Mouse (Mus musculus) left cerebral cortex, postnatal 10 days (tissue): Measurements from ENCODE around the gene Lrrc49. TPM values are rescaled to one million over a fixed set of nuclear protein-coding genes. Genes with fewer than 3 reads are reported as not detected.

ENCODE experiments used
- DNase-seq, 2 experiments: peaks; one replicate each; pipeline ENCODE4 v3.0.0; 2021 to 2022; ENCODE audit warnings: low spot score in 2 of 2, mixed read lengths in 1 of 2; ENCODE audit errors: extremely low spot score in 1 of 2
- intact Hi-C: fragments of 180-260 bp; cut with DNase I; formaldehyde crosslinking; loops from one replicate; pipeline ENCODE4 v1.15.1; 2025
- total RNA-seq, 2 experiments: library from RNA; stranded (reverse); gene quantifications; 2 replicates each; pipeline ENCODE4 v1.2.3; 2021

Lrrc49 gene
- total RNA-seq, 2 experiments from 2014 or later = 71.6 to 71.7 TPM

DNA sequence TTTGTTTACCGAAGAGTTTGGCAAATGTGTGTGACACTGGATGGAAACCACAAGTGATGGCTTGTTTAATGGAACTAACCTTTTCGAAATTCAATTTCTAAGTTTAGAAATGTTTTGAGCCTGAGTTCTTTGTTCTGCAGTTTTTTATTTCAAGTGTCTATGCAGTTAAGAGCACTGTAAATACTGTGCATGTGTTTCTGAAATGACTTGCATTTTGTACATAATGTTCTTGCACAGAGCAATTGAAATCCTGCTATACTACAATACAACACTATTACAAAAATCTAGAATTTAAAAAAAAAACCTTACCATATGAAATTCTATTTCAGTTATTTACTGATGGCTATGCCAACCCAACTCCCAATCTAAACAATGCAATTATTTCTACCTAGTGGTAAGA, 75.7 kb downstream of the Lrrc49 start:
- DNase-seq = no peak
- intact Hi-C loops = loop anchor here (5.0 kb wide), 1 partner anchor 55 kb away; no protein-coding TSS in a partner anchor

DNA sequence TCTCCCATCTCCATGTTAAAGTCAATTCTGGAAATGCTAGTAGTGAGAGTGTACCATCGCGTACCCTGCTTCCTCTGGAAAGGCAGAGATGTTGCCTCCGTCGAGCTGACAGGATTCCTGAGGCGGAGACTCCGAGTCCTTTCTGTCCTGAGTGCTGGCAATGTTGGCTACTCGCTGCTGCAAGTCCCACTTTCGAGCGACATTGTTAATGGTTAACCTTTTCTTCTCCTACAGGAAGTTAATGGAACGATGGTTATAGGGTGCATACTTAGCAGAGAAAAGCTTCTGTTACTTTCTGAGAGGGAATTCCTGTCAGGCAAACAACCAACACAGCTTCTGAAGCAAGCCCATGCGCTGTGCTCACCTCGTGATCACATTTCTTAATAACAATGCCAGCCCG, 77.8 kb downstream of the Lrrc49 start:
- DNase-seq = no peak
- intact Hi-C loops = loop anchor here (5.0 kb wide), 1 partner anchor 57 kb away; no protein-coding TSS in a partner anchor

DNA sequence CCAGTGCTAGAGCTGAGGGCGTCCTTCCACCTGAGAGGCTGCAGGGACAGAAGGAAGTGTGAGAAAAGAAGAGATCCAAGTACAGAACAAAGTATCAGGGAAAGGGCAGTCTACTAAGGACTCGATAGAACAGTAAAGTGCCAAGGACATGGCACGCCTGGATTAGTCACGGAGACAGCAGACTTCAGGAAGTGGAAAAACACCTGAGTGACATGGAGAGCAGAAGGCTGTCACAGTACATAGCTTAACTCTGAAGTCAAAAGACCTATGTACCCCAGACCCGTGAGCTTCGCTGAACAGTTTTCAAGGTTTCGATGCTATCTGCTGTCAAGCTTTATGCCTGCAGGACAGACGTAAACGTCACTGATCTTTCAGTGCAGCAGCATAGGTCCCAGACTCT, 79.1 kb downstream of the Lrrc49 start:
- intact Hi-C loops = loop anchor here (10.0 kb wide), 1 partner anchor 136 kb away; no protein-coding TSS in a partner anchor
- DNase-seq = no peak

DNA sequence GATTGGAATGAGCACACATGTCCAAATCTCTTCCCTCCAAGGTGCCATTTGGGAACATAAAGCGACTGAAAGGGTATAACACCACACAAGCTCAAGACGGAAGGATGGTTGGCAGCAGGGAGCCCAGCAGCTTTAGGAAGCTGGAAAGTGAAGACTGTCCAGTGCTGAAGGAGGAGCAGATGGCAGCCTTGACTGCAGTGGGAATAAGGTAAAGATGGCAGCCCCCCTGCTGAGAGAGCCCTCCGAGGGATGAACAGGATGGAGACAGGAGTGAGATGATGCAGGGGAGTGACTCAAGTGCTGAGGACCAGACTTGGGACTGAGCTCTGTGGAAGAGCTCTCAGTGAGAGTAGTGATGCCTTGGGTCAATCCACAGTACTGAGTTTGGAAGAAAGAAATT, 79.9 kb downstream of the Lrrc49 start:
- DNase-seq = no peak
- intact Hi-C loops = loop anchor here (10.0 kb wide), 1 partner anchor 137 kb away; no protein-coding TSS in a partner anchor

DNA sequence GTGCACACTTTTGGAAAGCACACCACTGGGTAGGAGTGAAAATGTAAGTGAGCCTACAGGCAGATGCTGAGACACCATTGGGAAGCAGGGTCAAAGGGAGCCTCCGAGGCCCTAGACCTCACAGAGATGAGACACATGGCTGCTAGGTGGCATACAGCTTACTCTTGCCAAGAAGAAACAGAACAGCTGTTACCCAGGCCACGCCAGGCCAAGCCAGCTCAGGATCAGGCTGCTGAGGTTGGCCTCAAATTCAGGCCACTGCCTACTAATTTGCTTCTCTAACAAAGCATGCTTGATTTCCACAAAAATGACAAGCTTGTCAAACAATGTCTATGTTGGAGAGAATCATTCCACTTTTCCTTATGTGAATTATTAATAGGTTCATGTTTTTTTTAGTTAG, 83.0 kb downstream of the Lrrc49 start:
- intact Hi-C loops = loop anchor here (5.0 to 10.0 kb wide), 2 partner anchors 82 to 140 kb away; partner anchors contain the start of gene Lrrc49
- no peak for DNase-seq

DNA sequence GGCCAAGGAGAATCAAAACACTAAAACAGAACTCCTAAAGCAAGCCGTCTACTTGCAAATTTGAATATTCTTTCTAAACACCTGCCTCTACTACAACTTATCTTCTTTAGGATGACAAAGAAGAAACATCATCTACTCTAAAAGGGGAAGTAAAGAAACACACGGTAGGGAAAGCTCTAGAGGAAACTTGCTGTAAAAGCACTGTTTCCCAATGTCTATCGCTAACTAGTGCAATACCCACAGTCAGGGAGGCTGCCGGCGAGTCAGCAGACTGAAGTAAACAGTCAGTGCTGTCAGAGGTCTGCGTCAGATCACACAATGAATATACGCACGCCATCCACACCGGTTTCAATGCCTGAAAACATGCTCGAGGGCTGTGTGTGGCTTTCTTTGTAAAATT, 86.0 kb downstream of the Lrrc49 start:
- intact Hi-C loops = loop anchor here (5.0 to 10.0 kb wide), 2 partner anchors 85 to 143 kb away; partner anchors contain the start of gene Lrrc49
- DNase-seq = no peak

DNA sequence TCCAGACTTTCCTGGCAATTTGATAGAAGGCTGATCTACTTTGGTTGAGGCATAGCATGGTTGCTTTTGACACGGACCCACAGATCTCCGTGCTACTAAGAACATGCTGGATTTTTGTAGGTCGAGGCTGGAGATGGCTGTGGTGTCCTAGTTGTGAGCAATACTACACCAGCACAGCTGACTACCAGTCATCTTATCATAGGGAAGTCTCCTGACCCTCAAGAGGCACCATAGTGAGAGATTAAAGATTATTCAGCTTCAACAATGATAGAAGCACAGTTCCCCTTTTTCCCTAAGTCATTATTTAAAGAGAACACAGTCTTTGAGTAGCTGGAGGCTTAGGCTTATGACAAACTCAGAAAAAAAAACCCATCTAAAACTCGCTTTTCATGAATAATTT, 87.7 kb downstream of the Lrrc49 start:
- intact Hi-C loops = loop anchor here (5.0 to 10.0 kb wide), 2 partner anchors 87 to 145 kb away; partner anchors contain the start of gene Lrrc49
- DNase-seq = no peak

DNA sequence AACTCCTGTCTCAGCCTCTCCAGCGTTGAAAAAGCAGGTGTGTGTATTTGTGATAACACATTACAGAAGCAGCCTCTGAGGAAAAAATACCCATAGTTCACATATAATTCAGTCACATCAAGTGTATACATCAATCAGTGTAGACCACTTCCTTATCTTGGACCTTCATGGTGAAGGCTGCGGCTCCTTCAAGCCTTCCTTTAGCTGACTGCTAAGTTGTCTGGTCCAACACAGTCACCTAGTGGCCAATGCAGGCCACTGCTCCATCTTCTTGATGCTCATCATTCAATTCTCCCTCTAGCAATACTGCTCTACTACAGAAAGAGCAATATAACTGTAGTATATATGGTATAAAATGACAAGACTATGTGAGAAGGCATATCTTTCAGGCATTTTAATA, 88.5 kb downstream of the Lrrc49 start:
- intact Hi-C loops = loop anchor here (5.0 to 10.0 kb wide), 2 partner anchors 352 to 605 kb away; no protein-coding TSS in a partner anchor
- peak in 1 of 2 experiments; percentile 57 for DNase-seq

DNA sequence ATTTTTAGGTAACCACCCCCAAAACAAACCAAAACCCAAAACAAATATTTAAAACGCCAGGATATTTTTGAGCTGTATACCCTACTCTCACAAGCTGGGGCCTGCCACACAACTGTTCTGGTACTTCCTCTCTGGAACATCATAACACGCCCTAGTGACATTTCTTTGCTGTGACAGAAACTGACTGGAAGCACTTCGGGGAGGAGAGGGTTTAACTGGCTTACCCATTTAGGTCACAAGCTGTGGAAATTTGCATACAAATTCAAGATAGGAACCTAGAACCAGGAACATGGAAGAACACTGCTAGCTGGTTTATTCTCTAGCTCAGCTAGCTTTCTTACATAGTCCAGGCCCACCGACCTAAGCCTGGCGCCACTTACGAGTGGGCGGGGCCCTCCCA, 92.6 kb downstream of the Lrrc49 start:
- intact Hi-C loops = loop anchor here (5.0 to 10.0 kb wide), 2 partner anchors 348 to 601 kb away; no protein-coding TSS in a partner anchor
- no peak for DNase-seq

DNA sequence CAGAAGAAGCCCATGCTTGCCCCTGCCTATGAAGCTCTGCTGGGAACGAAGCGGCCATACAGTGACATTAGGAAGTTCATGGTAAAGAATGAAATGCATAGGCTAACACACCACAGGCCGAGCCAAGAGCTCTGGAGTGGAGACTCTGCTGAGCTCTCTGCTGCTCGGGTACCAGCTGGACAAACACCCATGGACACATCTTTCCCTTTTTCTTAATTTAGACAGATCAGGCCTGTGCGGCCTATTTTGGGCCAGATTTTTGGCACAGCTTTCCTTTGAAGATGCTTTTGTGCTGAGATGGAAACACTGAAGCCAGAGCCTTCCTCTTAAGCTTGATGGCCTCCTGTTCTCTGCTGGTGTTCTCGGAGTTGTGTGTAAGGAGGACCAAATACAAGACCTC, 95.0 kb downstream of the Lrrc49 start:
- intact Hi-C loops = loop anchor here (10.0 kb wide), 1 partner anchor 598 kb away; no protein-coding TSS in a partner anchor
- DNase-seq = peak in 1 of 2 experiments; percentile 40

DNA sequence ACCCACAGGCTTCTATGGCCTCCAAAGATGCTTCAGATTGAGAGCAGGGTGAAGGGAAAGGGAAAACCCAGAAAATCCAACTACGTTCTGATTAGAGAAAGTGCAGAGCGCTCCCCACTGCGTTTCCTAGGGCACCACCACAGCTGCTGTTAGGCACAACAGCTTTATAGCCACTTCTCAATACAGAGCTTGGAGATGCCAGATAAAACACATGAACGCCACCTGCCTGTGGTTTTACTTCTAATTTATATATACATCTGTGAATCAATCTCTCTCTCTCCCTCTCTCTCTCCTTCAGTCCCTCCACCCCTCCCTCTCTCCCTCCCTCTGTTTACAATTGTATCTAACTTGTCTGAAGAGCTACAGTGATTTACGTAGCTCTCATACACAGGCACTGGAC, 95.6 kb downstream of the Lrrc49 start:
- intact Hi-C loops = loop anchor here (10.0 kb wide), 1 partner anchor 598 kb away; no protein-coding TSS in a partner anchor
- DNase-seq = no peak

DNA sequence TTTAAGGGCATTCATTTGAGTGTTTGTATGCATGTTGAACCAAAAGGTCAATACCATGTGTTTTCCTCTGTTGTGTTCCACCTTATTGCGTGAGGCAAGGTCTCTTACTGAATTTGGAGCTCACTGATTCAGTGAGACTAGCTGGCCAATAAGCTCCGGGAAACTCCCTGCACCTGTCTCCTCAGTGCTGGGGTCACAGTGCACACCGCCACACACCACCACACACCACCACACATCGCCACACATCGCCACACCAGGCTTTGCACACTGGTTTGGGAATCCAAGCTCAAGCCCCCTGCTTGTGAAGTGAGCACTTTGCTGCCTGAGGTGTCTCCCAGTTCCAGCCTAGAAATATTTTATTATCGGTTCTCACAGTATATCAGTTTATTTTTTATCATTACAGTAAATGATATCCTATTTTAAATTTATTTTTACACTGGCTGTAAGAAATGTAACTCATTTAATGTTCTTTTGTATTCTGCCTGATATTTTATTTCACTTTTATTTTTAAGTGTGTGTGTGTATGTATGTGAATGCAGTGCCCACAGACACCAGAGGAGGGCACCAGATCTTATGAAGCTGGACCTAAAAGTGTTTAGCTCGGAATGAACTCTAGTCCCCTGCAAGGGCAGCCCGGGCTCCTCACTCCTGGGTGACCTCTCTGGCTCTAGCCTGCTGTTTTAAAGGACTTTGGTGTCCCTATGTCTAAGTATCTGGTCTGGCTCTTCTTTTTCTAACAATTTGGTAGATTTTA, 96.9 kb downstream of the Lrrc49 start:
- no peak for DNase-seq
- intact Hi-C loops = loop anchor here (10.0 kb wide), 1 partner anchor 596 kb away; no protein-coding TSS in a partner anchor

DNA sequence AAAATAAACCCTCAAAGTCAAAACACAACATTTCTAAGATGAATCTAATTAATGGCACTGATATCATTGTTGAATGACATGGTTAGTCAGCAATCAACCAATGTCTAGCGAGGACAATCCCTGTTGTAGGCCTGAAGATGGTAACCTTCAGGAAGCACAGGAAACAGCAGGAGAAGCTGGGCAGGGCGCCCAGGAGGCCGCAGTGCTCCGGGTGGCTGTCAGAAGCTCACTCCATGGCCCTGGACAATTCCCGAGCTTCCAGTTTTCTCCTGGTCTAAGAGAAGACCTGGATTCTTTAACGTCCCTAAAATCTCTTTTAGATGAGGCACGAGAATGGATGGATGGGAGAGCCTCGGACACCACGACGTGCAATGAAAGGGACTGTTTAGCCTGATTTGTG, 99.0 kb downstream of the Lrrc49 start:
- no peak for DNase-seq
- intact Hi-C loops = no loop called here

DNA sequence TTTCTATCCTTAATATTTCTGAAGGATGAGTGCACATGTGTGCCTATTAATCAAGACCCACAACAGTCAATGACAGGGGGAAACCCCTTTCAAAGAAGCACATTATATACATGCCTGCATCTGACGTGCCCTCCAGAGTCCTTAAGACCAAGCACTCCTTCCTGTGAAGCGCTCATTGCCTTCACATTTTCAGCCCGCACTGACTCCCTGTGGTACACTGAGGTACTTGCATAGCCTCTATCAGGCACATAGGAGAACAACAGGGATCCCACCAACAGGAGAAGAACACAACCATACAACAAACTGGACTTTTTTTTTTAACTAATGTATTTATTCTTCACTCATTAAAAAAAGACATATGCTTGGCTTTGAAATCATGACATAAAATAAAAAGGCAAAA, 101.0 kb downstream of the Lrrc49 start:
- intact Hi-C loops = no loop called here
- DNase-seq = no peak

DNA sequence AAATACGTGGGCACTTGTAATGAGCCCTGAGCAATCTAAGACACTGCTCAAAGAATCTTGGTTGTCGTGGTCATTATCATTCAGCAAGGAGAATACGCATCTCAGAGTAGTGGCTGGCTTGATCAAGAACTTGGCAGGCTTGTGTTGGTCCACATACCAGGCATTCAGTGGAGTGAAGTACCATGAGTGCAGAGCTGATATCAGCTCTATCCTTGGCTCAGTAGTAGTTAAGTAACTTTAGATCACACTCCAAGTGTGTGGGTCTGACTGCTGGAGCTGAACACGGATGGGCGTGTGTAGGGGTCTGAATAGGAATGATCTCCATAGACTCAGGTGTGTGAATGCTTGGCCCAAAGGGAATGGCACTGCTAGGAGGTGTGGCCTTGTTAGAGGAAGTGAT, 102.8 kb downstream of the Lrrc49 start:
- DNase-seq = no peak
- intact Hi-C loops = no loop called here

DNA sequence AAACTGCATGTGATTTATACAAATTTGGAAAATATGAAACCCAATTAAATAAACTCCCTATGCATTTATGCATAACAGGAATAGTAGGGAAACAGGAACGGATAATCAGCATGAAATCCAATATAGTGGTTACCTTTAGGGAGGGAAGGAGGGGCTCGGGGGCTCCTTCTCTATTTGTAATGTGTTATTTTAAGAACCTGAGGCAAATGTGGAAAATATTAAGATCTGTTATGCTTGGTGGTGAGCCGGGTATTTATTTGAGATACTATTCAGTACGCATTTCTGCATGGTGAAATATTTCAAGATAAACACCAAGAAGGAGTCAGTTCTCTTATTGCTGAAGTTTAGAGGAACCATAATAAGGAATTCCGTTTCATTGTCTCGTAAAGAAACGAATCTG, 105.4 kb downstream of the Lrrc49 start:
- intact Hi-C loops = no loop called here
- DNase-seq = no peak

DNA sequence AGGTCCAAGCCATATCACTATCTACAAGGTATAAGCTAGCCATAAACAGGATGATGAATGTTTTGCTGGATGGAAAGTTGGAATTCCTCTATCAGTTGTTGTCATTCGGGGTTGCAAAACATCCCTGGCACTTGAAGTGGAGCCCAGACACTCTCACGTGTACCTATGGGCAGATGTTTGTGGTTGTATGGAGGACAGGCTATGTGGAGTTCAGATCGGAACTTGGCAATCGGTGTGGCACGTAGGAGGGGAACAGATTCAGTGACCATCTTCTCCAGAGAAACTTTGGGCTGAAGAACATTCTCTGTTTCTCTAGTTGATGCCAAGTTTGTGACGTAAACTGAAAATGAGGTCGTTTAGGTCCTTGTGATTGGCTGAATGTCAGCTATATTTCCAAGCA, 114.9 kb downstream of the Lrrc49 start:
- intact Hi-C loops = no loop called here
- DNase-seq = no peak

DNA sequence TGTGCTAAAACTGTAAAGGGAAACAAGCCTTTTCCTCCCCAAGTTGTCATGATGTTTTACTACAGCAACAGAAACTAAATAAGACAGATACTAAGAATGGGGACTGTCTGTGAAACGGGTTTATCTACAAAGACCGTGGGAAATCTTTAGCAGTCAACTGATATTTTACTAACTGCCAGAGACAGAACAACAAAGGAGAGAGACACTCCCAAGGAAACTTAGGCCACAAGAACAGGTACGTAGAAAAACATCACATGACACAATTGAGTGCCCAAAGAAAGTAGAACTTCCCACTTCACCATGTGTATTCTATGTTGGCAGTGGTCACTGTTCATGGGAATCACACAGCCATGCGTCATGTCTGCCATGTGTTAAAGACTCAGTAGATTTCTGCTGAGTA, 116.2 kb downstream of the Lrrc49 start:
- DNase-seq = no peak
- intact Hi-C loops = no loop called here

DNA sequence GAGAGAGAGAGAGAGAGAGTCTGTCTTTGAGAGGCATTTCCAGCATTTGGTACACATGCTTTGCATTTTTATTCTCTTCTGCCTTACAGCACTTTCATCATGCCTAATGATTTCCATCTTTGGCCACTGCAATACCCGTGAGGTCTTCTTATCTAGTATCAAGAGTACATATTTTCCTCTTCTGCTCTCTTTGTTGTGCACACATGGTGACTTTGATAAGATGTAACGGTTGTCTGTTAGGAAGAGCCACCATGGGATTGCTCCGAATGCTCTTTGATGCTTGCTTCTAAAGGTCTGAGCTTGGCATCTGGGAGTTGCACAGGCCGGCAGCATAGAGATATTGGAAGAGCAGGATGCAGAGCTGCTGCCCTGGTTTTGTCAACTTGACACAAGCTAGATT, 116.9 kb downstream of the Lrrc49 start:
- intact Hi-C loops = no loop called here
- no peak for DNase-seq

DNA sequence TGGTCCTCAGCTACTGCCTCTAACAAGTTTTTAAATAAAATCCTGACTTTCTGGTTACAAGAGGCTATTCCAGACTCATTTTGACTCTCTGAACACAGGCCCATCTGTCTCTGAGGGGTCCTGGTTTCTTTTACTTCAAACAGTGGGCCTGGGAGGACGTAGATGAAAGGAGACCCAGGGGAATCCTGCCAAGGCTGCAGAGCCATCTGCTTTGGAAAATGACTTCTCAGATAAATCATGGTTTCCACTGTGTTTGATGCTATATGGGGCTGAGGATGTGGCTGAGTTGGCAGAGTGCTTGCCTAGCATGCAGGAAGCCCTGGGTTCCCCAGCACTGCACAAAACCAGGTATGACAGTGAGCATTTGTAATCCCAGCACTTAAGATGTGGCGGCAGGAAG, 118.6 kb downstream of the Lrrc49 start:
- no peak for DNase-seq
- intact Hi-C loops = no loop called here
